Mouse (Mus musculus) testis, adult 2 months (tissue): ENCODE results near the gene L3mbtl3. TPM values are rescaled to one million over a fixed set of nuclear protein-coding genes. Genes with fewer than 3 reads are reported as not detected.

Source experiments
- H3K27ac ChIP-seq: fragments of 200-500 bp; 2 replicates; pipeline ENCODE4 v1.5.1; 2012; ENCODE audit warnings: low read depth, low read length; ENCODE audit not compliant: control insufficient read depth, insufficient read depth
- H3K27me3 ChIP-seq: fragments of 200-500 bp; 2 replicates; pipeline ENCODE4 v1.6.1; 2012; ENCODE audit warnings: mild to moderate bottlenecking, low read length, moderate library complexity; ENCODE audit not compliant: control insufficient read depth, insufficient read depth
- H3K36me3 ChIP-seq: fragments of 200-500 bp; 2 replicates; pipeline ENCODE4 v1.6.1; 2012; ENCODE audit warnings: mild to moderate bottlenecking, low read length; ENCODE audit not compliant: control insufficient read depth, insufficient read depth
- H3K4me1 ChIP-seq: fragments of 200-500 bp; 2 replicates; pipeline ENCODE4 v1.6.1; 2012; ENCODE audit warnings: low read length; ENCODE audit not compliant: control insufficient read depth, insufficient read depth
- H3K4me3 ChIP-seq: fragments of 200-500 bp; 2 replicates; pipeline ENCODE4 v1.5.1; 2012; ENCODE audit warnings: low read depth, mild to moderate bottlenecking, low read length, moderate library complexity, mixed read lengths; ENCODE audit not compliant: control insufficient read depth
- CTCF ChIP-seq: fragments of 200-500 bp; IDR thresholded peaks from 2 replicates; pipeline ENCODE4 v1.5.1; 2012; ENCODE audit warnings: low read depth, mild to moderate bottlenecking, inconsistent platforms, low read length, moderate library complexity; ENCODE audit not compliant: control insufficient read depth, insufficient read depth, insufficient replicate concordance
- POLR2A ChIP-seq: fragments of 200-500 bp; IDR thresholded peaks from 2 replicates; pipeline ENCODE4 v1.6.1; 2012; ENCODE audit warnings: low read depth, mild to moderate bottlenecking, inconsistent platforms, low read length, moderate library complexity; ENCODE audit not compliant: control insufficient read depth
- polyA plus RNA-seq: library from polyadenylated mRNA; depleted of rRNA; stranded (reverse); fragments of >200 nt; gene quantifications from 2 replicates; pipeline ENCODE4 v1.2.3, GENCODE M21; 2012

Gene L3mbtl3
- polyA plus RNA-seq, 1 experiment, result 1.4 TPM

- no peaks in the 10 kb centered on the region for H3K27me3 ChIP-seq
- H3K4me1 ChIP-seq, result no peaks in the 10 kb centered on the region
- no peak overlapping the region for H3K4me3 ChIP-seq
- no peaks in the 10 kb centered on the region for H3K36me3 ChIP-seq
- TF ChIP-seq CTCF (no peak), POLR2A (no peak)
- no peak overlapping the region for H3K27ac ChIP-seq
Measured at GRCm38 (mm10) chr10:26358231-26358630, 17.5 kb downstream of the L3mbtl3 start.

- Histone ChIP-seq H3K4me1 (no peaks in the 10 kb centered on the region), H3K27ac (no peak overlapping the region), H3K27me3 (no peaks in the 10 kb centered on the region), H3K36me3 (no peaks in the 10 kb centered on the region), H3K4me3 (no peak overlapping the region)
- TF ChIP-seq CTCF (no peak), POLR2A (no peak)
Measured at GRCm38 (mm10) chr10:26353781-26354180, 22.0 kb downstream of the L3mbtl3 start.

- Histone ChIP-seq H3K4me3 (no peak overlapping the region), H3K4me1 (no peaks in the 10 kb centered on the region), H3K27me3 (no peaks in the 10 kb centered on the region), H3K27ac (no peak overlapping the region), H3K36me3 (no peaks in the 10 kb centered on the region)
- TF ChIP-seq POLR2A, result no peak
- TF ChIP-seq CTCF, result no peak
Measured at GRCm38 (mm10) chr10:26351129-26351738, 24.5 kb downstream of the L3mbtl3 start.

DNA sequence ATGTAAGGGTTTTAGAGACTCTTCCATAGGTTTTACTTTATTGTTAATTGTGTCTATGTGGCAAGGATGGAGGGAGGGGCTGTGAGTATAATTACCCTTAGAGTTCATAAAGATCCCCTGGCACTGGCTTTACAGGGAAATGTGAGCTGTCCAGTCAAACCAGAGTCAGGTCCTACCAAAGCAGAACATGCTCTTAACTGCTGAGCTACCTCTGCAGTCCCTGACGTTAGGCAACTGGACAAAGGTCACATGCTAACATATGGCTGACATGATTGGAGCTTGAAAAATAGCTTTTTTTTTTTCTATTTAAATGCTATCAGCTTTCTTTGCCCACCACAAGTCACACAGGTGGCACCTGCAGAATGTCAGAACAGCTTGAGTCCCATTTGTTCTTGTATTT is 25.6 kb downstream of the L3mbtl3 start:
- no peaks in the 10 kb centered on the region for H3K36me3 ChIP-seq
- no peak overlapping the region for H3K27ac ChIP-seq
- H3K4me3 ChIP-seq, result no peak overlapping the region
- H3K27me3 ChIP-seq, result no peaks in the 10 kb centered on the region
- no peak for TF ChIP-seq CTCF
- TF ChIP-seq POLR2A, result no peak
- no peaks in the 10 kb centered on the region for H3K4me1 ChIP-seq

DNA sequence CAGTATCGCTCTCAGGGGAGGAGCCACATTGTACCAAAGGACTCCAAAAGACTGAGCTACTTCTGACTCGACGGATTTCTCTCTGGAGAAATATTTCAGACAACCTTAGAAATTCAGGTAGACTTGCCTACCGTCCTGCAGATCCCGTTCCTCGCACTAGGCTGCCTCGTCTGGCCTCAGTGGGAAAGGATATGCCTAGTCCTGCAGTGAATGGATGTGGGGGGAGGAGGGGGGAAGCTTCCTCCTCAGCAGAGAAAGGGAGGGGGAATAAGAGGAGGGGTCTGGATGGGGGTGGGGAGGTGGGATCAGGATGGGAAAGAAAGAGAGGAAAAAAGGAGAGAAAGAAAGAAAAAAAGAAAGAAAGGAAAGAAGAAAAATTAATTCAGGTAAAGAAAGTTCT is 28.2 kb downstream of the L3mbtl3 start:
- Histone ChIP-seq H3K4me1 (no peaks in the 10 kb centered on the region), H3K36me3 (no peaks in the 10 kb centered on the region), H3K27ac (no peak overlapping the region), H3K27me3 (no peaks in the 10 kb centered on the region), H3K4me3 (no peak overlapping the region)
- TF ChIP-seq POLR2A, result no peak
- TF ChIP-seq CTCF, result no peak

GRCm38 (mm10) chr10:26345879-26346278 is 29.9 kb downstream of the L3mbtl3 start:
- H3K4me1 ChIP-seq, result no peaks in the 10 kb centered on the region
- H3K4me3 ChIP-seq, result no peak overlapping the region
- TF ChIP-seq POLR2A, result no peak
- no peak for TF ChIP-seq CTCF
- no peak overlapping the region for H3K27ac ChIP-seq
- no peaks in the 10 kb centered on the region for H3K27me3 ChIP-seq
- H3K36me3 ChIP-seq, result no peaks in the 10 kb centered on the region

DNA sequence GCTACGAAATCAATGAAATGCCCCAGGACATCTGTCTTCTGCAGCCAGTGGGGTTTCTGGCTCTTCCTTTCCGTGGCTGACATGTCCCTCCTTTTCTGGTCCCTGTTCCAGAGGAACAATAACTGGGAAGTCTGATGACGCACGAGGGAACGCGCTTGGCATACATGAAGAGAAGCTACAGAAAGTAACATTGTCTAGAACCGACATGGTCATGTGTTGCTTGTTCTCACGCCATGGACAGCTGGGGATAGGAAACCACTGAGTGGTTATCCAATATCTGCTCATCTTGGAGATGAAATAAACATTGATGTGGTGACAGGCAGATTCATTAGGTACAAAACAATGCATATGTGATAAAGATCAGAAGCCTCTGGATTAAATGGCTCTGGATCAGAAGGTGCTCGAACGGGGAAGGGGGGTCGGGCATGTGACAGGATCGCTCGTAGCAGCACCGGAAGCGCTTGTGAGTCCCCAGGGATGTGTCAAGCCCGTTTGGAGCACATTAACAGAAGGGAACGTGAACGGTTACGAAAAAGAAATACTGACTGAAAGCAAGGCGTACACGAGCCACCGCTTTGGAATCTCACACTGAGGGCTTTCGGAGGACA is 37.8 kb downstream of the L3mbtl3 start:
- H3K36me3 ChIP-seq, result no peaks in the 10 kb centered on the region
- H3K4me3 ChIP-seq, result no peak overlapping the region
- H3K4me1 ChIP-seq, result no peaks in the 10 kb centered on the region
- no peaks in the 10 kb centered on the region for H3K27me3 ChIP-seq
- TF ChIP-seq CTCF (no peak), POLR2A (no peak)
- H3K27ac ChIP-seq, result no peak overlapping the region

- TF ChIP-seq POLR2A, result no peak
- Histone ChIP-seq H3K27ac (no peak overlapping the region), H3K36me3 (no peaks in the 10 kb centered on the region), H3K27me3 (no peaks in the 10 kb centered on the region), H3K4me3 (no peak overlapping the region), H3K4me1 (no peaks in the 10 kb centered on the region)
Measured at GRCm38 (mm10) chr10:26333966-26334365, 41.8 kb downstream of the L3mbtl3 start.
